Mouse (Mus musculus): Measurements from ENCODE around the gene Coq8b.

The Coq8b gene

DNA sequence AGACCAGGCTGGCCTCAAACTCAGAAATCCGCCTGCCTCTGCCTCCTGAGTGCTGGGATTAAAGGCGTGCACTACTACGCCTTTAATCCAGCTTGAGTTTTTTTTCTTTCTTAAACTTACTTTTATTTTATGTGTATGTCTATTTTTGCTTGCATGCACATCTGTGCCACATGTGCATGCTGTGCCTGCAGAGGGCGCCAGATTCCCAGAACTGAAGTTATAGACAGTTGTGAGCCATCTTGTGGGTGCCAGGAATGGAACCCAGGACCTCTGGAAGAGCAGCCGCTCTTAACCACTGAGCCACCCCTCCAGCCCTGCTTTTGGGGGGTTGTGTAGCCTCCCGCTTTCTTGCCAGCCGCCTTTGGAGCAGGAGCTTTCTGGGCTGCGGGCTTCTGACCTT lies 38.6 kb downstream of the Coq8b start:
- no peak for DNase-seq (ENCODE audit: extremely low spot score)

DNA sequence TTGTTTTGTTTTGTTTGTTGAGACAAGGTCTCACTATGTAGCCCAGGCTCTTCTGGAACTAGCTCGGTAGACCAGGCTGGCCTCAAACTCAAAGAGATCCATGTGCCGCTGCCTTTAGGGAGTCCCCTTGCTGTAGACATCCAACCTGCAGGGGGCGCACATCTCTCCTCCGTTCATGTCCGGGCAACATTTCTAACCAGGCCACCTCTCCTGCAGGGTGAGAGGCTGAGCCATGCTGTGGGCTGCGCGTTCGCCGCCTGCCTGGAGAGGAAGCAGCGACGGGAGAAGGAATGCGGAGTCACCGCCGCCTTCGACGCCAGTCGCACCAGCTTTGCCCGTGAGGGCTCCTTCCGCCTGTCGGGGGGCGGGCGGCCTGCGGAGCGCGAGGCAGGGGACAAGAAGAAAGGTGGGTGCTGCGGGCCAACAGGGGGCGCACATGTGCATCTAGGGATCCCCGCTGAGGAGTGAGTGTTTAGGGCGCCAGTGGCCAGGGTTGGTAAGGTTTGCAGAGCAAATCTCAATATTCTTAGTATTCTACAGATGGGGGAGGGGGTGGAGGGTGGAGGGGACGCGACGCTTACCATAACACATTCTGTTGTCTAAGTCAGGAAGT lies 41.0 kb downstream of the Coq8b start:
- peak; percentile 55 for DNase-seq (ENCODE audit: extremely low spot score)

GRCm38 (mm10) chr7:27274916-27275315 lies 42.1 kb downstream of the Coq8b start:
- no peak for DNase-seq (ENCODE audit: extremely low spot score)

DNA sequence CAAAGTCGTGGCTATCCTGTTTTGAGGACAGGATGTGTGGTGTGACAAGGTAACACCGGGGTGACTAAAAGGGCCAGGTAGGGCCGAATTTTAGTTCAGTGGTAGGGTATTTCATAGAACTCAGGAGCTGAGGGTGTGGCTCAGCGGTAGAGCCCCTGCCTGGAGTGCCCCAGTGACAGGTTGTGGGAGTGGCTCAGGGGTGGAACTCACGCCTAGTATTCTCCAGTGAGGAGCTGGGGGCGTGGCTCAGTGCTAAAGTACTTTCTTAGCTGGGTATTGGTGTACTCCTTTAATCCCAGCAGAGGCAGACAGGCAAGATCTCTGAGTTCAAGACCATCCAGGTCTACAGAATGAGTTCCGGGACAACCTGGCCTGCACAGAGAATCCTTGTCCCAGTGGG lies 43.2 kb downstream of the Coq8b start:
- no peak for DNase-seq (ENCODE audit: extremely low spot score)

DNA sequence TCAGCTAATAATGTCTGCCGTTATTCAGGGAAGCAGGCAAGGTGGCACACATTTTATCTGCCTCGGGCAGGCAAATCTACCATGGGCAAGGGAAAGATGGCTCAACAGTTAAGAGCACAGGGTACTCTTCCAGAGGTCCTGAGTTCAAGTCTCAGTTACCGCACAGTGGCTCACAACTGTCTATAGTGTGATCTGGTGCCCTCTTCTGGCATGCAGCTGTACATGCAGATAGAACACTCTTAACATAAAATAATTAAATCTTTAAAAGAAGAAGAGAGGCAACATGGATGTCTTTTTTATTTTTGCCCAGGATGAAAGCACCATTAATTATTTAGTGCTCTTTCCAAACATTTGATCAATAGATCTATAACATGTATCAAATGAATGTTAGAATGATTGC lies 44.4 kb downstream of the Coq8b start:
- no peak for DNase-seq (ENCODE audit: extremely low spot score)

- DNase-seq (ENCODE audit: extremely low spot score): no peak
Measured at GRCm38 (mm10) chr7:27281717-27282116, 48.9 kb downstream of the Coq8b start.

GRCm38 (mm10) chr7:27282225-27282624 lies 49.4 kb downstream of the Coq8b start:
- no peak for DNase-seq (ENCODE audit: extremely low spot score)

DNA sequence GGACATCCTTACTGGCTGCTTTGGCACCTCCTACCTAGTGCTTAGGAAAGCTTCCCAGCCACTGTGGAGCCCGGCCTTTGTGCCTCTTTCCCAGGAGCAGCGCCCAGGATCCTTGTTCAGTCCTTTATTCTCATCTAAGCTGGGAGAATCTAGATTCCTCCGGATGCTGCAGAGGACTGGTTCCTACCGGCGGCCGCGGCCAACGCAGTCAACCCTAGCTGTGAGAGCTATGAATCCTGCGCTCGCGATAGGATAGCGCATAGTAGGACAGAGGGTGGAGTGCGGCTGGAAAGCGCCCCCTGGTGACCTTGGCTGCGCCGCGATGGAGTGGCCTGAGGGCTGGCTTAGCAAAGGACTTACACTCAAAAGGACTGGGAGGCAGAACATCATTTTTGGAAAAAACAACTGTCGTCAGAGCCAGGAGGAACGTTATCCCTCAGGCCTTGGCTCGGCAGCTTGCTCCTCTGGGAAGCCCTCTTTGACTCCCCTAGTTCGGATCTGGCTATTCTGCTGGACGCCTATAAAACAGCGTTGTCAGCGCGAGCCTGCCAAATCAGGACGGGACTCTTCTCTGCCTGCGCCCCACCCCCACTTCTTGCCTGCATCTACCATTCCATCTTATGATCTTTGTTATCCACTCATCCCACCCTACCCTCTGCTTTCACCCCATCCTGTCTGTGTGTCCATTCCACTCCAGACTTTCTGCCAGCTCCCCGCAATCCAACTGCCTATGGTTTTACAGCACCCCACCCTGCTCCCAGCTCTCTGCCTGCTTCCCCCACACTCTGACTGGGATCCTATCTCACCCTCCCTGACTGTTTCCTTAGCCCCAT lies 52.3 kb downstream of the Coq8b start:
- peak; percentile 78 for DNase-seq (ENCODE audit: extremely low spot score)

- DNase-seq (ENCODE audit: extremely low spot score): peak; percentile 73
Measured at GRCm38 (mm10) chr7:27285698-27286066, 52.9 kb downstream of the Coq8b start.

GRCm38 (mm10) chr7:27288732-27289131 lies 55.9 kb downstream of the Coq8b start:
- no peak for DNase-seq (ENCODE audit: extremely low spot score)

- no peak for DNase-seq (ENCODE audit: extremely low spot score)
Measured at GRCm38 (mm10) chr7:27290555-27290954, 57.7 kb downstream of the Coq8b start.

GRCm38 (mm10) chr7:27291795-27292466 lies 59.1 kb downstream of the Coq8b start:
- DNase-seq (ENCODE audit: extremely low spot score): no peak

DNA sequence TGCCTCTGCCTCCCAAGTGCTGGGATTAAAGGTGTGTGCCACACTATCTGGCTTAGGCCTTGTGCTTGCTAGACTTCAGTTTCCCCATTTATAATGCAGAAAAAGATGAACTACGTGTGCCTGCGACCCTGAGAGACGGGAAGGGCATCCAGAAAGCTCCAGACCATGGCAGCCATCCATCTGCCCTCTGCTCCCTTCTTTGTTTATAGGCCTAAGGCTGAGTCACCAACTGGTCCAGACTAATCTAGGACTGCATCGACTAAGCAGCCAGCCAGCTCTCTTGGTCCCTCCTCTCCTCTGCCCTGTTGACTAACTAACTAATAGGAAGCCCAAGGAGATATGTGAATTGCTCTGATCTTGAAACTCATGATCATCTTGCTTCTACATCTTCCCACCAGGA lies 63.1 kb downstream of the Coq8b start:
- no peak for DNase-seq (ENCODE audit: extremely low spot score)

- no peak for DNase-seq (ENCODE audit: extremely low spot score)
Measured at GRCm38 (mm10) chr7:27296518-27296917, 63.7 kb downstream of the Coq8b start.

DNA sequence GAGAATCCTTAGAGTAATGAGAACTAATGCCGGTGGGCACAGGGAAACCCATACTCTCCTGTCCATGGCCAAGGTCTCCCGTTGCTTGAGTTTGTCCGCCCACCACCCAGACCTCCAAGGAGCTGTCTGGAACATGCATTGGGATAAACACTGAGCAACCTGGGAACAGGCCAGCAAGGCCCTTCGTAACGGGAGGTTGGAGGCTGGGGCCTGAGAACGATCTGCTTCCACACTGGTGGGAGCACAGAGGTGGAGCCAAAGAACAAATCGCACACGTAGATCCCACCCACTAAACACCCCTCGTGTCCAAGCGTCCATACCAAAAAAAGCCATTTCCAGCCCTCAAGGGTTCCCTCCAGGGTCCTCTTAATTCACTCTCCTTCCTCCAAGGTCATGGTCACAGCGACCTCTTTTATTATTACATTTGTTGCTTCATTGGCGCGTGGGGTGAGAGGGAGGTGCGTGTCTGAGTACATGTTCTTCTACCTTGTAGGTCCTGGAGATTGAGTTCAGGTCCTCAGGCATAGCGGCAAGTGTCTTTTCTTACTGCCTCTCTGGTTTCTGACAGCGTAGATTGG lies 65.3 kb downstream of the Coq8b start:
- DNase-seq (ENCODE audit: extremely low spot score): no peak

DNA sequence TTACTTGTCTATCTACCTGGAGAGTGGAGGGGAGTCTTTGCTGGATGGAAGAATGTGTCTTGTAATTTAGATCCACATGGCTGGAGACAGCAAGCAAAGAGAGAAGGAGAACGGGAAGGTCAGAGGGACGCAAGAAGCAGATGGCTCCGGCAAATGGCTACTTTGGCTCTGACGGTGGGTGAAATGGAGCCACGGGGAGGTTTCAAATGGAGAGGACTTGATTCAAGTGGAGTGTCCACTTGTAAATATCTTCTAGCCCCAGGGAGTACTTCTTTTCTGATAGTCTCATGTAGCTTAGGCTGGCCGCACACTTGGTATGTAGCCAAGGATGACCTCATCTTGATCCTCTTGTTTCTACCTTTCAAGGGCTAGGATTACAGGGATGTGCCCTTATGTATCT lies 66.0 kb downstream of the Coq8b start:
- DNase-seq (ENCODE audit: extremely low spot score): no peak

DNA sequence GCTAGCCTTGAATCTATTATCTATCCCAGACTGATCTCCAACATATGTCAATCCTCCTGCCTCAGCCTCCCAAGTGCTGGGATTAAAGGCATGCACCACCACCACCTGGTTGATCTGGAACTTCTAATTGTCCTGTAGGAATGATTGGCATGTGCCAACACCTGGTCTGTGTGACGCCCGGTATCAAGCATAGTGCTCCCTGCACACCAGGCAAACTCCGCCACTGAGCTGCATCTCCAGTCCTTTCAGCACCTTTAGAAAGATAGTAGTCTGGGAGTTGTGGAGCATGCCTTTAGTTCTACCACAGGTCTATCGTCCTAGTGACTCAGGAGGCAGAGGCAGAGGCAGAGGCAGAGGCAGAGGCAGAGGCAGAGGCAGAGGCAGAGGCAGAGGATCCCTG lies 67.5 kb downstream of the Coq8b start:
- no peak for DNase-seq (ENCODE audit: extremely low spot score)

GRCm38 (mm10) chr7:27300801-27301200 lies 68.0 kb downstream of the Coq8b start:
- DNase-seq (ENCODE audit: extremely low spot score): no peak

DNA sequence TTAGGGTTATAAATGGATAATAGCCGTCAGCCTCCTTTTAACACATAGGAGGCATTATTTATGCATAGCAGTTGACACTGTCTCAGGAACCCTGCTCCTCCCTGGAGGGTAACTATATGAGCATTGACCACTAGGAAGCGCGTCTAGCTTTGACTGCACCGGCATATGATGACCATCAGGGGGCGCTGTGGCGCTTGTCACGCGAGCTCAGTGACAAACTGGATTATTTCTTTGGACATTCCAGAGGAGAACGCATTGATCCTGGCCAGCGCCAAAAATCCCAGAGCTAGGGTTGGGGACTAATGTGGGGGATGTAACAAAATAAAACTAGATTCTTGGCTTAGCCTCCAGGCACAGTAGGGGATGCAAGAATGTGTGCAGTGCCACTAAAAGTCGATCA lies 69.3 kb downstream of the Coq8b start:
- peak; percentile 59 for DNase-seq (ENCODE audit: extremely low spot score)

DNA sequence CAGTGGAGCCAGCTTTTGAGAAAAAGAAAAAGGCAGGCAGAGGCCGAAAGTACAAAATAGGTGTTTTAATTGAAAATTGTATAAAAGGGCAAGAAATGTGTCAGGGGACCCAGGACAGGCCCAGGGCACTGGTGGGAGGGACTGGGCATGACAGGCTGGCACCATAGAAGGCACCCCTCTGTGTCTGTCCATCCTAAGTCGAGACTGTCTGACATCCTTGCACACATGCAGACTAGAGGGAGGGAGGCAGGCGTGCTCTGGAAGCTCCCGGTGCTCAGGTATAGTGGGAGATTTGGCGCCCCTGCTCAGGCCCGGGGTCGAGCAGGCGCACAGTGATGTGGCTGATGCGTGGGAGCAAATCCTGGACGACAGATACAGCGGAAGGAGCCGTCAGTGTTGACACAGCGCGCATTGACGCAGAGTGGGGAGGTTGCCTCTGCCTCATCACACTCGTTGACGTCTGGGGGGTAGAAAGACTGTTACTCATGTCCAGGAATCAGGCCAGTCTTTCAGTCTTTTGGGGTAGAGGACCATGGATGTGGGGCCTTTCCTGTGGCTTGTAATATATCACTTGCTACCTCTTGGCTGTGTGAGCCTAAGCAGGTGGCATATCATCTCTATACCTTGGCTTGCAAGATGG lies 72.4 kb downstream of the Coq8b start:
- no peak for DNase-seq (ENCODE audit: extremely low spot score)

- no peak for DNase-seq (ENCODE audit: extremely low spot score)
Measured at GRCm38 (mm10) chr7:27306161-27307160, 73.6 kb downstream of the Coq8b start.

Data from embryo, embryonic 9.5 days (tissue).